Mouse (Mus musculus) heart, embryonic 13.5 days (tissue): ENCODE measurements around the gene 1700037C18Rik. TPM values are rescaled to one million over a fixed set of nuclear protein-coding genes. Genes with fewer than 3 reads are reported as not detected.

Experiments used
- microRNA-seq: library from miRNA; unstranded; fragments of <30 nt; microRNA quantifications from one replicate; pipeline ENCODE4, GENCODE M21; 2016
- polyA plus RNA-seq: library from polyadenylated mRNA; unstranded; fragments of >200 nt; fragmentation: Nextera tagmentation; extraction: Ambion mirVana; gene quantifications from 2 replicates; pipeline ENCODE4 v1.2.1, GENCODE M21; 2015

1700037C18Rik gene
- polyA plus RNA-seq, 1 experiment from 2014 or later, result 7.4 TPM

Small RNAs within 50 kb of the gene (microRNA-seq; reads per million reads assigned to microRNA genes)
- gene Gm23493, result not detected

Other genes with a start within 250 kb of the 1700037C18Rik start
- 0.04 TPM in 1 of 2 replicates, not detected in the other for gene Mefv, start 190.6 kb downstream of the 1700037C18Rik start, polyA plus RNA-seq
- gene Zfp263, start 164.6 kb downstream of the 1700037C18Rik start, polyA plus RNA-seq, result 26.6 and 27.1 TPM in 2 replicates
- gene Olfr15, start 77.8 kb downstream of the 1700037C18Rik start, polyA plus RNA-seq, result not detected in 2 replicates
- 0.92 and 0.94 TPM in 2 replicates for gene Zfp174, start 61.4 kb downstream of the 1700037C18Rik start, polyA plus RNA-seq
- gene Naa60, start 36.3 kb downstream of the 1700037C18Rik start, polyA plus RNA-seq, result 34.0 and 35.2 TPM in 2 replicates
- 4.2 and 4.9 TPM in 2 replicates for gene Zfp597, start 24.1 kb downstream of the 1700037C18Rik start, polyA plus RNA-seq
- 1.5 and 1.8 TPM in 2 replicates for gene Gm20695, start 24.0 kb downstream of the 1700037C18Rik start, polyA plus RNA-seq
- gene Cluap1, start 112 bp upstream of the 1700037C18Rik start, polyA plus RNA-seq, result 11.4 and 14.5 TPM in 2 replicates
- 1.5 and 1.7 TPM in 2 replicates for gene Nlrc3, start 67.9 kb upstream of the 1700037C18Rik start, polyA plus RNA-seq
- gene Slx4, start 95.1 kb upstream of the 1700037C18Rik start, polyA plus RNA-seq, result 8.6 and 10.0 TPM in 2 replicates
- 3.5 and 4.1 TPM in 2 replicates for gene Dnase1, start 128.3 kb upstream of the 1700037C18Rik start, polyA plus RNA-seq
- gene Trap1, start 169.1 kb upstream of the 1700037C18Rik start, polyA plus RNA-seq, result 93.9 and 103 TPM in 2 replicates